In the genomic region with DNA sequence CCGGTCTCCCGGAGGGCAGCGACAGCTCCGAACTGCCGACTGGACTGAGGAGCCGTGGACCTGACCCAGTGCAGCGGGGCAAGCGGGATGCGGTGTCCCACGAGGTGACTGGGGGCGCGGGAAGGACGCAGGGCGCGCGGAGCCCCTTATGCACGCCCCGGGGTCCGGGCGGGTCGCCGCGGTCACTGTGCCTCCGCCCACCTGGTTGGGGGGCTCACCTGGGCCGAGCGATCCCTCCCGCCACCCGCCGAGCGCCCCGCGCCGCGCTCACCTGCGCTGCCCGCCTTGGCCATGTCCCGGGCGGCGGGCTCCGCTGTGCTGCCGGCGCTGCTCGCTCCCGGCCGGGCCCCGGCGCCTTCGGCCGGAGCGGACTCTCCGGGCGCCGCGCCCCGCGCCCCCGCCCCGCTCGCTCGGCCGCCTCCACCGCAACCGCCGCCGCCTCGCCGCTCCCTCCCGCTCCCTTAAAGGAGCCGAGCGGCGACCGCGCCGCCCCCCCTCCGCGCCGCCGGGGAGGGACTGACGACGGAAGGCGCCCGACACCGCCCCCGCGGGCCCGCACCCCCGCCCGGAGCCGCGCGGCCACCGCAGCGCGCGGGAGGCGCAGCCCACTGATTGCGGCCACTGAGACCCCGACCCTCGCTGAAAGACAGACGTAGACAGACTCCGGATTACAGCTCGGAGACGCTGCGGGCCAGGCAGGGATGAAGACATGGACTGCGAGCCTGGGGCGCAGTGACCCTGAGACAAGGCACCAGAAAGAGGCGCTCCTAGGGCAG, we compare ENCODE assay signal across 8 mouse cellular contexts. TPM values are rescaled to one million over a fixed set of nuclear protein-coding genes. Genes with fewer than 3 reads are reported as not detected.
DNase-seq lines count a peak whose midpoint lies in the region; ATAC-seq and TF ChIP-seq lines count a peak whose summit lies in the region.

Gene Pitpnm3, minus strand, starts transcription at position 396 of the 776 bp plus-strand sequence.

- H3K36me3 ChIP-seq in kidney, adult 2 months (ENCODE audit: control insufficient read depth, insufficient read depth, low read length) = no peaks in the 10 kb centered on the region
- no peaks in the 10 kb centered on the region for H3K36me3 ChIP-seq in hindbrain, embryonic 15.5 days
- no peaks in the 10 kb centered on the region for H3K36me3 ChIP-seq in limb, embryonic 15.5 days
- H3K36me3 ChIP-seq in neural tube, embryonic 12.5 days = no peaks in the 10 kb centered on the region

- DNase-seq in kidney, adult 2 months = peak; percentile 36
- no peak for DNase-seq in kidney, adult 8-10 months
- DNase-seq in cerebellum, adult 8-10 months = peak; percentile 77
- peak; percentile 39 to 53 for DNase-seq in frontal cortex, postnatal 10 days (ENCODE audit: low spot score in 2 of 2)
- DNase-seq in c-Kit-positive CD71-positive TER-119-positive erythroid progenitor cells, embryonic 14.5 days (ENCODE audit: low spot score) = no peak

- ATAC-seq in hindbrain, embryonic 15.5 days (ENCODE audit: low FRiP score, low read depth) = peak; percentile 47
- no peak for ATAC-seq in limb, embryonic 15.5 days (ENCODE audit: insufficient number of reproducible peaks, low FRiP score, low TSS enrichment, low read depth)
- peak; percentile 27 for ATAC-seq in neural tube, embryonic 12.5 days (ENCODE audit: low FRiP score, low read depth)

- no peaks in the 10 kb centered on the region for H3K27me3 ChIP-seq in kidney, adult 2 months (replicated peaks; ENCODE audit: control insufficient read depth, insufficient read depth, low read length)
- H3K27me3 ChIP-seq in hindbrain, embryonic 15.5 days = peaks cover 30% of the 10 kb centered on the region
- peaks cover 60% of the 10 kb centered on the region for H3K27me3 ChIP-seq in limb, embryonic 15.5 days
- H3K27me3 ChIP-seq in neural tube, embryonic 12.5 days (replicated peaks) = peaks cover 61% of the 10 kb centered on the region

- H3K4me1 ChIP-seq in kidney, adult 2 months (ENCODE audit: control insufficient read depth, insufficient read depth, low read length) = peaks cover 3% of the 10 kb centered on the region; the same call in 1 of the 2 replicates
- H3K4me1 ChIP-seq in hindbrain, embryonic 15.5 days (replicated peaks) = peaks cover 37% of the 10 kb centered on the region
- H3K4me1 ChIP-seq in limb, embryonic 15.5 days = peaks cover 30% of the 10 kb centered on the region
- peaks cover 17% of the 10 kb centered on the region for H3K4me1 ChIP-seq in neural tube, embryonic 12.5 days

- 2% methylated on average over 100 of the region's 107 CpGs for WGBS in kidney, adult 2 months
- WGBS in hindbrain, embryonic 15.5 days = under 1% methylated on average over 90 of the region's 107 CpGs
- WGBS in limb, embryonic 15.5 days = 1% methylated on average over 70 of the region's 107 CpGs
- WGBS in neural tube, embryonic 12.5 days = under 1% methylated on average over 98 of the region's 107 CpGs

- H3K4me3 ChIP-seq in kidney, adult 2 months (ENCODE audit: insufficient read depth, low read depth, low read length) = peak within 1 kb of the TSS; percentile 62
- peak within 1 kb of the TSS; percentile 63 for H3K4me3 ChIP-seq in hindbrain, embryonic 15.5 days
- H3K4me3 ChIP-seq in limb, embryonic 15.5 days = peak within 1 kb of the TSS; percentile 56
- peak within 1 kb of the TSS; percentile 70 for H3K4me3 ChIP-seq in neural tube, embryonic 12.5 days

- H3K9ac ChIP-seq in hindbrain, embryonic 15.5 days = peak within 1 kb of the TSS; percentile 77
- peak within 1 kb of the TSS; percentile 51 for H3K9ac ChIP-seq in limb, embryonic 15.5 days
- H3K9ac ChIP-seq in neural tube, embryonic 12.5 days = peak within 1 kb of the TSS; percentile 77

- no peak for TF ChIP-seq POLR2A in kidney, adult 2 months (IDR thresholded peaks at IDR 0.05; ENCODE audit: low read depth, low read length)

- peak within 1 kb of the TSS; percentile 87 for H3K4me2 ChIP-seq in hindbrain, embryonic 15.5 days
- H3K4me2 ChIP-seq in limb, embryonic 15.5 days = peak within 1 kb of the TSS; percentile 97
- H3K4me2 ChIP-seq in neural tube, embryonic 12.5 days (replicated peaks) = peak within 1 kb of the TSS; percentile 99

- no peak for TF ChIP-seq CTCF in kidney, adult 2 months (conservative IDR thresholded peaks at IDR 0.05; ENCODE audit: insufficient read depth, insufficient read length, low read depth, low read length)

- H3K27ac ChIP-seq in kidney, adult 2 months (ENCODE audit: insufficient read depth, low read depth, low read length) = no peak within 1 kb of the TSS
- H3K27ac ChIP-seq in hindbrain, embryonic 15.5 days (replicated peaks) = no peak within 1 kb of the TSS; the same call in 1 of the 2 replicates
- H3K27ac ChIP-seq in limb, embryonic 15.5 days = no peak within 1 kb of the TSS
- H3K27ac ChIP-seq in neural tube, embryonic 12.5 days = no peak within 1 kb of the TSS

- H3K9me3 ChIP-seq in hindbrain, embryonic 15.5 days = no peaks in the 10 kb centered on the region
- H3K9me3 ChIP-seq in limb, embryonic 15.5 days = no peaks in the 10 kb centered on the region
- no peaks in the 10 kb centered on the region for H3K9me3 ChIP-seq in neural tube, embryonic 12.5 days

RNA-seq across cellular contexts. Expression of gene Pitpnm3, which starts in this region (rescaled TPM):
- 4.7 and 5.5 TPM in 2 replicates for polyA plus RNA-seq in kidney, adult 2 months (2012; rRNA removed)
- 4.6 and 5.4 TPM in 2 replicates for polyA plus RNA-seq in hindbrain, embryonic 15.5 days (2015; fragmentation: Nextera tagmentation; extraction: Ambion mirVana)
- 0.68 and 0.70 TPM in 2 replicates for polyA plus RNA-seq in limb, embryonic 15.5 days (2015; fragmentation: Nextera tagmentation; extraction: Ambion mirVana)
- 0.50 and 0.60 TPM in 2 replicates for polyA plus RNA-seq in neural tube, embryonic 12.5 days (2016; fragmentation: Nextera tagmentation; extraction: Ambion mirVana)

Comparison
In these comparisons a context has a peak if more than half of its experiments do, and no peak if none do; other contexts are left out.
1. DNase-seq: peak in kidney, adult 2 months (single experiment), cerebellum, adult 8-10 months (single experiment) and frontal cortex, postnatal 10 days (2 of 2); none in kidney, adult 8-10 months (0 of 2) and c-Kit-positive CD71-positive TER-119-positive erythroid progenitor cells, embryonic 14.5 days (single experiment).
2. Peak in ATAC-seq, H3K4me3 ChIP-seq, H3K9ac ChIP-seq and H3K4me2 ChIP-seq in neural tube, embryonic 12.5 days; RNA of the gene not detected or under 1 TPM.
3. Peak in every context shown above with its lines, with median percentiles within 50 percentile points of each other: H3K4me3 ChIP-seq, H3K4me2 ChIP-seq and H3K9ac ChIP-seq.